Mouse (Mus musculus): ENCODE data around the gene Arhgap24. TPM values are rescaled to one million over a fixed set of nuclear protein-coding genes. Genes with fewer than 3 reads are reported as not detected.

Arhgap24 gene
- total and polyA plus RNA-seq, 3 experiments = 34.7 to 51.6 (median 47.9) TPM

DNA sequence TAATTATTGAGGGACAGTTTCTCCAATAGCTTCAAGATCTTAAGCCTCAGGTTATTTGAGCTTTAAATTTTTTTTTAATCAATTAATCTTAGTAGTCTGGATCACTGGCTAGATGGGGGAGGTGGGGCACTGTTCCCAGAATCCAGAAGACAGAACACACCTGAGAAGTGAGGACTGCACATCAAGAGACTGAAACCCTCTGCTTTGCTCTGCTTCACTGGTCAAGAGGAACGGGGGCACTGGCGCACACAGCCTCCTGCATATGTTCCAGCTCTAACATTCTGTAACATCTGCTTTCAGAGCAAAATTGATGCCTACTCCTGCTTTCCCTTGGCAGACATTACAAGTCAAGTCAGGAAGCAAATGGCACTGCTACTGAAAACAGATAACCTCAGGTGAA is 439.0 kb downstream of the Arhgap24 start:
- in situ Hi-C loops (cut with MboI; ENCODE audit: low pct_ligation_motif_present, low pct_unique_long_range_greater_than_20kb, low sequenced_read_pairs) (no loop called here), dilution Hi-C loops (cut with MboI; ENCODE audit: extremely low pct_ligation_motif_present, extremely low pct_unique_long_range_greater_than_20kb, low sequenced_read_pairs) (no loop called here)
- H3K4me3 ChIP-seq (replicated peaks in 1 of 3; ENCODE audit: low read depth in 2 of 3, low read length in 2 of 3, poor library complexity in 1 of 3) = no peak overlapping the region

DNA sequence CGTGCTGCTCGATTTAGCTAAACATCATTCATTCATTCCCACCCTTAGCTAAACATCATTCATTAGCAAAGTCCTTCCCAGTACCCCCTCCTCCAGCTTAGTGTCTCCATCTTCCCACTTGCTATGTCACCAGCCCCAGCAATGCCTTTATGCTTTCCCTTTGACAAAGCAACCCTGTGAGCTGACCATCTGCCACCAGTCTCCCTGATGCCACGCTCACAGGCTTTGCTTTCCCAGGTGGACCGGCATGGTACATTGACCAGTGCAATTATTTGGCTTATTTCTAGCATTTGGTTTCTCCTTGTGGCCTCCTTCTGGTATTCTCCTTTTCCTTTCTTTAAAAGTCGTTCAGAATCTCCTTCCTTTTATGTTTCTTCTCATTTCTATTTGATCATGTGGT is 445.6 kb downstream of the Arhgap24 start:
- H3K4me3 ChIP-seq (replicated peaks in 1 of 3; ENCODE audit: low read depth in 2 of 3, low read length in 2 of 3, poor library complexity in 1 of 3) = no peak overlapping the region
- no peaks in the 10 kb centered on the region for H3K79me2 ChIP-seq (replicated peaks; ENCODE audit: control insufficient read depth, extremely low read depth, insufficient read depth, poor library complexity, severe bottlenecking)
- DNase-seq (ENCODE audit: extremely low read depth) = no peak
- H3K4me2 ChIP-seq (ENCODE audit: insufficient read depth, low read depth, poor library complexity, severe bottlenecking) = no peak overlapping the region
- no peaks in the 10 kb centered on the region for H3K27me3 ChIP-seq (replicated peaks)
- no peak overlapping the region for H3K9ac ChIP-seq (ENCODE audit: insufficient read depth, low read depth)
- no peaks in the 10 kb centered on the region for H3K36me3 ChIP-seq (replicated peaks in 1 of 2; ENCODE audit: control insufficient read depth in 1 of 2, insufficient read depth in 1 of 2, low read length in 1 of 2)
- in situ Hi-C loops (cut with MboI; ENCODE audit: low pct_ligation_motif_present, low pct_unique_long_range_greater_than_20kb, low sequenced_read_pairs) (no loop called here), dilution Hi-C loops (cut with MboI; ENCODE audit: extremely low pct_ligation_motif_present, extremely low pct_unique_long_range_greater_than_20kb, low sequenced_read_pairs) (no loop called here)
- H3K27ac ChIP-seq (ENCODE audit: insufficient read depth, low read depth) = no peak overlapping the region
- H3K9me3 ChIP-seq (replicated peaks; ENCODE audit: low read length) = no peaks in the 10 kb centered on the region
- no peaks in the 10 kb centered on the region for H3K4me1 ChIP-seq (ENCODE audit: control insufficient read depth in 1 of 2, insufficient read depth in 2 of 2)
- TF ChIP-seq NELFE (IDR thresholded peaks at IDR 0.05; ENCODE audit: low read depth, low read length) (no peak), USF1 (IDR thresholded peaks at IDR 0.05; ENCODE audit: low read depth, low read length) (no peak), MAFK (IDR thresholded peaks at IDR 0.05; ENCODE audit: insufficient replicate concordance, low read length) (no peak), KAT2A (IDR thresholded peaks at IDR 0.05; ENCODE audit: insufficient replicate concordance, low read length) (no peak), USF2 (conservative IDR thresholded peaks at IDR 0.05; ENCODE audit: low read depth, low read length) (no peak), GABPA (IDR thresholded peaks at IDR 0.05; ENCODE audit: insufficient replicate concordance, low read depth, low read length) (no peak), CHD1 (IDR thresholded peaks at IDR 0.05; ENCODE audit: low read depth, low read length) (no peak)

More for the DNA sequence above, 439.0 kb downstream of the Arhgap24 start:
- DNase-seq (ENCODE audit: extremely low read depth) = no peak
- Histone ChIP-seq H3K27me3 (replicated peaks) (no peaks in the 10 kb centered on the region), H3K36me3 (replicated peaks in 1 of 2; ENCODE audit: control insufficient read depth in 1 of 2, insufficient read depth in 1 of 2, low read length in 1 of 2) (no peaks in the 10 kb centered on the region), H3K27ac (ENCODE audit: insufficient read depth, low read depth) (no peak overlapping the region), H3K79me2 (replicated peaks; ENCODE audit: control insufficient read depth, extremely low read depth, insufficient read depth, poor library complexity, severe bottlenecking) (no peaks in the 10 kb centered on the region), H3K9ac (ENCODE audit: insufficient read depth, low read depth) (no peak overlapping the region), H3K4me2 (ENCODE audit: insufficient read depth, low read depth, poor library complexity, severe bottlenecking) (no peak overlapping the region), H3K9me3 (replicated peaks; ENCODE audit: low read length) (no peaks in the 10 kb centered on the region), H3K4me1 (ENCODE audit: control insufficient read depth in 1 of 2, insufficient read depth in 2 of 2) (peaks cover 3 to 5% of the 10 kb centered on the region in 2 experiments; a peak in 2 of 4 replicates)
- TF ChIP-seq MEF2A (IDR thresholded peaks at IDR 0.05; ENCODE audit: borderline replicate concordance, low read depth, low read length) (no peak), EP300 (IDR thresholded peaks at IDR 0.05; ENCODE audit: low read length) (no peak), USF1 (IDR thresholded peaks at IDR 0.05; ENCODE audit: low read depth, low read length) (no peak), ZNF384 (IDR thresholded peaks at IDR 0.05; ENCODE audit: low read depth, low read length) (no peak), NELFE (IDR thresholded peaks at IDR 0.05; ENCODE audit: low read depth, low read length) (no peak), GABPA (IDR thresholded peaks at IDR 0.05; ENCODE audit: insufficient replicate concordance, low read depth, low read length) (no peak), BHLHE40 (IDR thresholded peaks at IDR 0.05; ENCODE audit: low read depth, low read length) (0 out of 2 replicates have a peak, but pooled peaks have one; percentile 19), KAT2A (IDR thresholded peaks at IDR 0.05; ENCODE audit: insufficient replicate concordance, low read length) (no peak), UBTF (IDR thresholded peaks at IDR 0.05; ENCODE audit: low read depth, low read length) (no peak), MYC (IDR thresholded peaks at IDR 0.05; ENCODE audit: low read depth, low read length) (no peak), POLR2AphosphoS2 (IDR thresholded peaks at IDR 0.05; ENCODE audit: low read depth, low read length) (no peak), MAZ (IDR thresholded peaks at IDR 0.05; ENCODE audit: low read depth, low read length) (no peak), CTCF (conservative IDR thresholded peaks at IDR 0.05 in 1 of 2, IDR thresholded peaks at IDR 0.05 in 1 of 2; ENCODE audit: low read depth in 2 of 2, low read length in 2 of 2) (no peak), TCF12 (IDR thresholded peaks at IDR 0.05; ENCODE audit: low read depth, low read length) (0 out of 2 replicates have a peak, but pooled peaks have one; percentile 35), USF2 (conservative IDR thresholded peaks at IDR 0.05; ENCODE audit: low read depth, low read length) (no peak)
